Mouse (Mus musculus) ES-E14 (cell line): ENCODE data around the gene Anxa6. TPM values are rescaled to one million over a fixed set of nuclear protein-coding genes. Genes with fewer than 3 reads are reported as not detected.
A peak's percentile ranks its signal among the peaks of the same experiment; 100 is the strongest.
"Not testable (repeated sequence)": the region's sequence is repeated elsewhere in the genome, so short reads cannot be mapped to it uniquely, and the experiment has no call there.

Experiments
- DNase-seq: peaks from one replicate; pipeline ENCODE4 v3.0.0-alpha.2; 2013; ENCODE audit warnings: low read depth, low spot score
- H3K27ac ChIP-seq: 2 replicates; pipeline ENCODE4 v1.5.1; 2012; ENCODE audit warnings: low read depth, mild to moderate bottlenecking, low read length, moderate library complexity, mixed read lengths; ENCODE audit not compliant: poor library complexity, insufficient read depth, severe bottlenecking
- H3K36me3 ChIP-seq: 2 replicates; pipeline ENCODE4 v1.6.1; 2012; ENCODE audit warnings: mild to moderate bottlenecking, low read length, moderate library complexity, mixed read lengths; ENCODE audit not compliant: control insufficient read depth, poor library complexity, insufficient read depth, severe bottlenecking
- H3K4me1 ChIP-seq, 2 experiments: fragments of 150-350 bp in 1 of 2; sonication (generic) in 1 of 2; 2 replicates each; pipeline ENCODE4 v1.6.1; 2012; ENCODE audit warnings: low read length in 2 of 2, mild to moderate bottlenecking in 1 of 2, mixed read lengths in 1 of 2; ENCODE audit not compliant: control insufficient read depth in 2 of 2, insufficient read depth in 2 of 2, poor library complexity in 1 of 2
- H3K4me3 ChIP-seq, 2 experiments: fragments of 150-350 bp in 1 of 2; sonication (generic) in 1 of 2; 2 replicates each; pipeline ENCODE4 v1.5.1; 2012; ENCODE audit warnings: low read length in 2 of 2, low read depth in 1 of 2, mild to moderate bottlenecking in 1 of 2, mixed read lengths in 1 of 2; ENCODE audit not compliant: insufficient read depth in 1 of 2, poor library complexity in 1 of 2, severe bottlenecking in 1 of 2
- H3K9ac ChIP-seq: 2 replicates; pipeline ENCODE4 v1.6.1; 2012; ENCODE audit warnings: low read depth, mild to moderate bottlenecking, low read length, mixed read lengths; ENCODE audit not compliant: poor library complexity, insufficient read depth, severe bottlenecking
- H3K9me3 ChIP-seq: fragments of 150-350 bp; sonication (generic); 2 replicates; pipeline ENCODE4 v1.6.1; 2012; ENCODE audit warnings: low read depth, mild to moderate bottlenecking, low read length; ENCODE audit not compliant: control insufficient read depth, insufficient read depth
- CHD2 ChIP-seq: IDR thresholded peaks from 2 replicates; pipeline ENCODE4 v1.6.1; 2014; ENCODE audit warnings: mild to moderate bottlenecking, low read depth, low read length, inconsistent platforms
- HCFC1 ChIP-seq: IDR thresholded peaks from 2 replicates; pipeline ENCODE4 v1.6.1; 2012; ENCODE audit warnings: low read length, inconsistent platforms, borderline replicate concordance; ENCODE audit not compliant: insufficient read depth
- MAFK ChIP-seq: IDR thresholded peaks from 2 replicates; pipeline ENCODE4 v1.6.1; 2014; ENCODE audit warnings: mild to moderate bottlenecking, low read depth, low read length, inconsistent platforms; ENCODE audit not compliant: insufficient read depth
- ZC3H11A ChIP-seq: IDR thresholded peaks from 2 replicates; pipeline ENCODE4 v1.6.1; 2012; ENCODE audit warnings: low read depth, mild to moderate bottlenecking, inconsistent platforms, low read length, borderline replicate concordance
- ZNF384 ChIP-seq: IDR thresholded peaks from 2 replicates; pipeline ENCODE4 v1.6.1; 2012; ENCODE audit warnings: low read depth, low read length, inconsistent platforms
- in situ Hi-C, 2 experiments: fragments of 600-800 bp; cut with MboI; formaldehyde crosslinking; loops; one replicate each; pipeline ENCODE4 v1.15.1; 2025; ENCODE audit warnings: low sequenced_read_pairs in 2 of 2, inconsistent platforms in 1 of 2; ENCODE audit not compliant: unreplicated experiment in 2 of 2
- total RNA-seq: library from RNA; depleted of rRNA; stranded (reverse); fragments of 300-350 nt; gene quantifications from 2 replicates; pipeline ENCODE4 v1.2.3, GENCODE M21; 2012

Gene Anxa6
- total RNA-seq, 1 experiment = 125 TPM

DNA sequence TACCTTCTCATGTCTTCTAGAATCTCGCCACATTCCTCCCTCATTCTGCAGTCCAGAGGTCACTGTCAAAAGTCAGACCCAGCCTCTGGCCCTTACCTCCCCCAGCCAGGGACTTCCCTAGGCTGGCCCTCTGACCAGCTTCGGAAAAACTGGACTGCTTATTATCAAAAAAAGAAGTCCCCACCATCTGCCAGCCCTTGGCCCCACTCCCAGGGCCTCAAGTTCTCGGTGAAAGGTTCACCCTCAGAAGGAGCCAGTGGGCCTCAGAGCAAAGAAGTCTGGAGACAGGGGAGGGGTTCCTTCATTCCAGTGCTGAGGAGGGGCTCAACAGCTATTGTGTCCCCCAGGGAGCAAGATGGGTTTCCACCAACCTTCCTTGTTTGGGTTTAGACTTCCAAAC is 71.3 kb downstream of the Anxa6 start:
- TF ChIP-seq CHD2 (no peak), ZC3H11A (no peak), MAFK (no peak), HCFC1 (no peak), ZNF384 (no peak)
- in situ Hi-C loops = no loop called here
- DNase-seq = no peak
- Histone ChIP-seq H3K4me1 (peaks cover 17 to 31% of the 10 kb centered on the region in 2 experiments), H3K9ac (no peak overlapping the region), H3K36me3 (no peaks in the 10 kb centered on the region), H3K9me3 (no peaks in the 10 kb centered on the region), H3K4me3 (peak overlapping the region in 1 of 2 experiments; percentile 35; a peak in 1 of 4 replicates), H3K27ac (no peak overlapping the region)

DNA sequence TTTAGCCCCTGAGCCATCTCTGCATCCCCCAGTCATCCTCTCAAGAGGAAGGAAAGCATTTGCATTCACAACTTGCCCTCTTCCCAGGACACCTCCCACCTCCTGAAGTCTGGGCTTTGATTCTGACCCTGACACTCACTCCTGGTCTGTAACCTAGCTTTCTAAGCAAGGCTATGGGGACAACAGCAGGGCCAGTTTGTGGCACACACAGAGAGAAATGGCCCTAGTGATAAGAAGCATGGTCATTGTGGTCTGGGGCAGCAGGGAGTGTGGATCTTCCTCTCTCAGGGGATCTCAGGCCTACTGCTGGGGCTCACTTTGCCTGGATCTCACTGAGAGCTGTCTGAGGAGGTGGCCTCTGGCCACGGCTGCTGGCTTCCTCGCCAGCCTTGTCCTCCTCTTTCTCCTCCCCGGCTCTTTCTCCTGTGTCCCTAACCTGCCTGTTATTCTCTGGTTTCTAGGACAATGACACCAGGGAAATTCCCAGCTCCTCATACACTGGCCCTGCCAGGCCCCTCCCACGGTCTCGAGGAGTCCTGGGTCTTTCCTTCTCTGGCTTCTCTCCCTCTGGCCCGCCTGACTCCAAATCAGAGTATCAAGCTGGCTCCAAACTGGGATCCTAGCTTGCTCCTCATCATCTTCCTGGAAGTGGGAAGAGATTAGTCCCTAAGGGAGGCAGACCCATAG is 71.9 kb downstream of the Anxa6 start:
- peaks cover 21 to 31% of the 10 kb centered on the region in 2 experiments for H3K4me1 ChIP-seq
- DNase-seq = no peak
- in situ Hi-C loops = no loop called here
- no peak overlapping the region for H3K27ac ChIP-seq
- H3K4me3 ChIP-seq = peak overlapping the region in 1 of 2 experiments; percentile 7; a peak in 1 of 4 replicates
- H3K36me3 ChIP-seq = no peaks in the 10 kb centered on the region
- no peak for TF ChIP-seq CHD2
- no peaks in the 10 kb centered on the region for H3K9me3 ChIP-seq
- no peak overlapping the region for H3K9ac ChIP-seq

DNA sequence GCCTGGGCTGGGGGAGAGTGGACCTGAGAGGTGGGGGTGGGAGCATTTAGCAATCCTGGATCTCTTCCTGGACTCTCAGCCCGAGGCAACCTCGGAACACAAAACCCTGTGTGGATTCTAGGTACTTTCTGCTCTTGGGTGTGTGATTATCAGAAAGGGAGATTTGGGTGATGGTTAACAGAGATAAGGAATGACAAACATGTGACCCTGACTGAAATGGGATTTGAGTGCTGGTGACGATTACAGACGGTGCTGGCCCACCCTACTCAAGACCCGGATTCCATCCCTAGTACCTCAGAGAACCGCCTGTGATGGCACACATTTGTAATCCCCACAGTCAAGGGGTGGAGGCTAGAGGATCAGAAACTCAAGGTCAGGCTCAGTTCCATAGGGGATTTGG is 73.0 kb downstream of the Anxa6 start:
- TF ChIP-seq HCFC1 (no peak), ZC3H11A (no peak), CHD2 (no peak), ZNF384 (no peak), MAFK (no peak)
- no peak overlapping the region for H3K4me3 ChIP-seq
- no peaks in the 10 kb centered on the region for H3K9me3 ChIP-seq
- no peak overlapping the region for H3K27ac ChIP-seq
- H3K36me3 ChIP-seq = no peaks in the 10 kb centered on the region
- H3K9ac ChIP-seq = no peak overlapping the region
- no peak for DNase-seq
- peaks cover 21 to 33% of the 10 kb centered on the region in 2 experiments for H3K4me1 ChIP-seq
- in situ Hi-C loops = no loop called here

DNA sequence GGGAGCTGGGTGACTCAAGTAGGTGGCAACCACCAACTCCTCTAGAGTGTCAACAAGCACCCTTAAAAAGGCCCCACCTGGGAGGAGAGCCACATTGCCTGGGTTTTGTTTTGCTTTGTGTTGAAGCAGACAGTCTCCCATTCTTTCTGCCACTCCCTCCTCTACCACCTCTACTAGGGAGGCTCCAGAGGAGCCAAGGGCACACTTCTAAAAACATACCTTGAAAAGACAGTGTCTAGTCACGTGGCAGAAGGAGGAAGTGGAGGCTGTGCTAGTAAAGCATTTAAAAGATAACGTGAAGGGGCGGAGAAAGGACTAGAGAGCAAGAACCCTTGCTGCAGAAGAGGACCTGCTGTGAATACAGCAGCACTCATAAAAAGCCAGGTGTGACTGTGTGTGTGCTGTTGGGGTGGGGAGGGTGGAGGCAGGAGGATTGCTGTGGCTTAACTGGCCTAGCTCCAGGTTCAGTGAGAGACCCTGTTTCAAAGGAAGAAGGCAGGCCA is 74.6 kb downstream of the Anxa6 start:
- no peaks in the 10 kb centered on the region for H3K9me3 ChIP-seq
- TF ChIP-seq MAFK (no peak), HCFC1 (no peak), CHD2 (no peak), ZC3H11A (no peak), ZNF384 (no peak)
- H3K4me1 ChIP-seq = peaks cover 26 to 39% of the 10 kb centered on the region in 2 experiments
- 0 out of 4 replicates have a peak overlapping the region, but pooled peaks of 1 of the 2 experiments have one; percentile 14 for H3K4me3 ChIP-seq
- DNase-seq = no peak
- peak overlapping the region; percentile 50; the same call in 1 of the 2 replicates for H3K9ac ChIP-seq
- H3K36me3 ChIP-seq = no peaks in the 10 kb centered on the region
- H3K27ac ChIP-seq = peak overlapping the region; percentile 87
- in situ Hi-C loops = no loop called here

DNA sequence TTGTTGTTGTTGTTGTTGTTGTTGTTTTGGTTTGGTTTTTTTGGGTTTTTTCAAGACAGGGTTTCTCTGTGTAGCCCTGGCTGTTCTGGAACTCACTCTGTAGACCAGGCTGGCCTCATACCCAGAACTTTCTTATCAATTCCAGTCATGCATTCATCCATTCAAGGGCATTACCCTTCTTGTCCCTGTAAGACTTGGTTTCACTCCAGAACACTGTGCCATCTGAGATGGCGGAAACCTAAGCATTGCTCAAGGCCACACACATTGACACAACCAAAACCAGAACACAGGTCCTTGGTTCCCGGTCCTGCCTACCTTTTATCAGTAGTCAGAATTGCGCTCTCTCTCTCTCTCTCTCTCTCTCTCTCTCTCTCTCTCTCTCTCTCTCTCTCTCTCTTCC is 75.5 kb downstream of the Anxa6 start:
- H3K36me3 ChIP-seq, H3K27ac ChIP-seq, H3K9me3 ChIP-seq, H3K9ac ChIP-seq, in situ Hi-C loops, H3K4me3 ChIP-seq, DNase-seq: not testable (repeated sequence)
- H3K4me1 ChIP-seq = peaks cover 27 to 39% of the 10 kb centered on the region in 2 experiments
